Mouse (Mus musculus) stomach, embryonic 14.5 days (tissue): ENCODE measurements around the gene Fam53a. TPM values are rescaled to one million over a fixed set of nuclear protein-coding genes. Genes with fewer than 3 reads are reported as not detected.

Experiments
- ATAC-seq: fragments of 200-750 bp; cut with Nextera tagmentation; 2 replicates; pipeline ENCODE4 v1.8.0; 2017; ENCODE audit warnings: low read depth, moderate TSS enrichment; ENCODE audit not compliant: insufficient number of reproducible peaks, insufficient read depth, low FRiP score
- H3K27ac ChIP-seq: fragments of 300-500 bp; sonication (generic); 2 replicates; pipeline ENCODE4 v1.5.1; 2014; ENCODE audit warnings: mild to moderate bottlenecking, low read length, moderate library complexity, mixed read lengths
- H3K27me3 ChIP-seq: fragments of 300-500 bp; sonication (generic); 2 replicates; pipeline ENCODE4 v1.6.1; 2014; ENCODE audit warnings: low read length, control low read depth, mixed read lengths; ENCODE audit not compliant: control insufficient read depth, insufficient read depth
- H3K36me3 ChIP-seq: fragments of 300-500 bp; sonication (generic); 2 replicates; pipeline ENCODE4 v1.6.1; 2014; ENCODE audit warnings: mild to moderate bottlenecking, control low read depth, low read length, moderate library complexity, mixed read lengths; ENCODE audit not compliant: control insufficient read depth, insufficient read depth
- H3K4me1 ChIP-seq: fragments of 300-500 bp; sonication (generic); 2 replicates; pipeline ENCODE4 v1.6.1; 2014; ENCODE audit warnings: low read length, control low read depth, mixed read lengths; ENCODE audit not compliant: control insufficient read depth, insufficient read depth
- H3K4me2 ChIP-seq: fragments of 300-500 bp; sonication (generic); replicated peaks from 2 replicates; pipeline ENCODE4 v1.6.1; 2014; ENCODE audit warnings: low read depth, low read length, control low read depth
- H3K4me3 ChIP-seq: fragments of 300-500 bp; sonication (generic); 2 replicates; pipeline ENCODE4 v1.5.1; 2014; ENCODE audit warnings: low read depth, low read length, control low read depth
- H3K9ac ChIP-seq: fragments of 300-500 bp; sonication (generic); replicated peaks from 2 replicates; pipeline ENCODE4 v1.6.1; 2014; ENCODE audit warnings: low read depth, mild to moderate bottlenecking, control low read depth, low read length, moderate library complexity, mixed read lengths
- H3K9me3 ChIP-seq: fragments of 300-500 bp; sonication (generic); 2 replicates; pipeline ENCODE4 v1.6.1; 2016; ENCODE audit warnings: low read depth, low read length, control low read depth; ENCODE audit not compliant: control insufficient read depth
- WGBS: fragments of 180-500 bp; shearing (Covaris S2); extraction: QIAGEN DNeasy Blood & Tissue Kit; methylation state at CpG from one replicate; pipeline ENCODE4 v1.1.7; 2014; 5-methylcytosine and 5-hydroxymethylcytosine counted together
- polyA plus RNA-seq: library from polyadenylated mRNA; unstranded; fragments of >200 nt; fragmentation: Nextera tagmentation; extraction: Ambion mirVana; gene quantifications from 2 replicates; pipeline ENCODE4 v1.2.1, GENCODE M21; 2014

The Fam53a gene
- polyA plus RNA-seq, 1 experiment from 2014 or later = 66.0 TPM

GRCm38 (mm10) chr5:33657251-33657786, 27.9 kb upstream of the Fam53a start:
- Histone ChIP-seq H3K9ac (peak overlapping the region; percentile 53), H3K27me3 (no peaks in the 10 kb centered on the region), H3K4me2 (peak overlapping the region; percentile 92), H3K4me3 (peak overlapping the region; percentile 76), H3K36me3 (peaks cover 25% of the 10 kb centered on the region), H3K4me1 (peaks cover 13% of the 10 kb centered on the region), H3K9me3 (no peaks in the 10 kb centered on the region), H3K27ac (peak overlapping the region; percentile 53; the same call in 1 of the 2 replicates)
- under 1% methylated on average over 32 of the region's 32 CpGs for WGBS
- ATAC-seq = peak; percentile 20

GRCm38 (mm10) chr5:33656739-33657138, 27.3 kb upstream of the Fam53a start:
- 10% methylated on average over 1 of the region's 1 CpGs for WGBS
- Histone ChIP-seq H3K4me1 (peaks cover 13% of the 10 kb centered on the region), H3K27ac (peak overlapping the region; percentile 53; the same call in 1 of the 2 replicates), H3K36me3 (peaks cover 20% of the 10 kb centered on the region), H3K9ac (peak overlapping the region; percentile 53), H3K4me2 (peak overlapping the region; percentile 92), H3K4me3 (peak overlapping the region; percentile 76), H3K27me3 (no peaks in the 10 kb centered on the region), H3K9me3 (no peaks in the 10 kb centered on the region)
- no peak for ATAC-seq

GRCm38 (mm10) chr5:33655251-33655840, 25.9 kb upstream of the Fam53a start:
- ATAC-seq = no peak
- WGBS = 94% methylated on average over 10 of the region's 10 CpGs
- Histone ChIP-seq H3K36me3 (peaks cover 10% of the 10 kb centered on the region), H3K9me3 (no peaks in the 10 kb centered on the region), H3K27me3 (no peaks in the 10 kb centered on the region), H3K9ac (no peak overlapping the region), H3K4me1 (peaks cover 20% of the 10 kb centered on the region), H3K27ac (no peak overlapping the region), H3K4me2 (no peak overlapping the region), H3K4me3 (no peak overlapping the region)

GRCm38 (mm10) chr5:33654424-33654823, 25.0 kb upstream of the Fam53a start:
- H3K27me3 ChIP-seq = no peaks in the 10 kb centered on the region
- no peak overlapping the region for H3K9ac ChIP-seq
- H3K4me1 ChIP-seq = peaks cover 24% of the 10 kb centered on the region
- no peak overlapping the region for H3K4me2 ChIP-seq
- no peak overlapping the region for H3K4me3 ChIP-seq
- peaks cover 16% of the 10 kb centered on the region for H3K36me3 ChIP-seq
- no peaks in the 10 kb centered on the region for H3K9me3 ChIP-seq
- H3K27ac ChIP-seq = no peak overlapping the region
- 93% methylated on average over 13 of the region's 13 CpGs for WGBS
- ATAC-seq = no peak

- peaks cover 28% of the 10 kb centered on the region for H3K36me3 ChIP-seq
- no peak overlapping the region for H3K9ac ChIP-seq
- H3K27ac ChIP-seq = 0 out of 2 replicates have a peak overlapping the region, but pooled peaks have one; percentile 22
- no peaks in the 10 kb centered on the region for H3K9me3 ChIP-seq
- H3K27me3 ChIP-seq = no peaks in the 10 kb centered on the region
- 3% methylated on average over 9 of the region's 9 CpGs for WGBS
- H3K4me2 ChIP-seq = peak overlapping the region; percentile 28; the same call in 1 of the 2 replicates
- ATAC-seq = peak; percentile 2; the same call in 1 of the 2 replicates
- peaks cover 21% of the 10 kb centered on the region for H3K4me1 ChIP-seq
- H3K4me3 ChIP-seq = peak overlapping the region; percentile 67
Measured at GRCm38 (mm10) chr5:33652783-33653173, 23.3 kb upstream of the Fam53a start.

- H3K36me3 ChIP-seq = peaks cover 34% of the 10 kb centered on the region
- H3K4me1 ChIP-seq = peaks cover 21% of the 10 kb centered on the region
- ATAC-seq = peak; percentile 97
- no peaks in the 10 kb centered on the region for H3K9me3 ChIP-seq
- no peaks in the 10 kb centered on the region for H3K27me3 ChIP-seq
- H3K4me2 ChIP-seq = peak within 1 kb of the TSS; percentile 88
- peak within 1 kb of the TSS; percentile 67 for H3K4me3 ChIP-seq
- peak within 1 kb of the TSS; percentile 95 for H3K27ac ChIP-seq
- peak within 1 kb of the TSS; percentile 56 for H3K9ac ChIP-seq
- under 1% methylated on average over 81 of the region's 82 CpGs for WGBS
Measured at GRCm38 (mm10) chr5:33651921-33652782, 22.7 kb upstream of the Fam53a start, which contains the start of gene Slbp. Gene Slbp, minus strand, starts transcription at chr5:33652574.

GRCm38 (mm10) chr5:33651541-33651920, 22.1 kb upstream of the Fam53a start:
- Histone ChIP-seq H3K9ac (peak overlapping the region; percentile 56), H3K9me3 (no peaks in the 10 kb centered on the region), H3K36me3 (peaks cover 40% of the 10 kb centered on the region), H3K4me3 (peak overlapping the region; percentile 67), H3K27me3 (no peaks in the 10 kb centered on the region), H3K4me1 (peaks cover 16% of the 10 kb centered on the region), H3K4me2 (peak overlapping the region; percentile 88), H3K27ac (peak overlapping the region; percentile 95)
- ATAC-seq = no peak; the same call in 1 of the 2 replicates
- WGBS = 0% methylated on average over 11 of the region's 11 CpGs

GRCm38 (mm10) chr5:33651017-33651416, 21.6 kb upstream of the Fam53a start:
- H3K9me3 ChIP-seq = no peaks in the 10 kb centered on the region
- H3K4me2 ChIP-seq = peak overlapping the region; percentile 88
- H3K4me3 ChIP-seq = peak overlapping the region; percentile 67
- ATAC-seq = no peak
- peak overlapping the region; percentile 56 for H3K9ac ChIP-seq
- H3K27me3 ChIP-seq = no peaks in the 10 kb centered on the region
- WGBS = 7% methylated on average over 2 of the region's 2 CpGs
- no peak overlapping the region; the same call in 1 of the 2 replicates for H3K27ac ChIP-seq
- H3K4me1 ChIP-seq = peaks cover 13% of the 10 kb centered on the region; the same call in 1 of the 2 replicates
- peaks cover 45% of the 10 kb centered on the region for H3K36me3 ChIP-seq
